Mouse (Mus musculus): ENCODE results near the gene Isca1.

DNA sequence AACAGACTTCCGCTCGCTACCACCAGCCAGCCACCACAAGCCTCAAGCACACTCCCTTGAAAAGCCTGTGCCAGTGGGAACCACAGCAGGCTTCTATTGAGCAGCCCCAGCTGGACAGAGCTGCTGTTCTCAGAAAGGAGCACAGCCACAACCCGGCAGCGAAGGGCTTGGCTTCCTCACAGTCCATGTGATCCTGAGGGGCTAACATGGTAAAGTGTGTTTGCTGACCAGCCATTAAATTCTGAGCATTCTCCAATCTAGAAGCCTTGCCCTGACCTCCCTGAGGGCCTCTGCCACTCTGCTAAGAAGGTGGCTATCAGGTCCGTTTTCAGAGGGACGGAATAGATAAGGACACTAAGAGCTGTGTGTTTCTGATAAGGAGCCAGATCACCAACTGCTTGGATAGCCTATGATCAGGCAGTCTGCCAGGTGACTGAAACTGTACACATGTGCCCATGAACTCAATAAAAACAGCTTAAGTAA lies 44.5 kb upstream of the Isca1 start:
- TF ChIP-seq REST (IDR thresholded peaks at IDR 0.05; ENCODE audit: insufficient read depth, insufficient read length): no peak
- TF ChIP-seq POLR2A (IDR thresholded peaks at IDR 0.05; ENCODE audit: insufficient read length, low read depth): no peak
